Mouse (Mus musculus): ENCODE data around the gene Mocs1. TPM values are rescaled to one million over a fixed set of nuclear protein-coding genes. Genes with fewer than 3 reads are reported as not detected.
A peak's percentile ranks its signal among the peaks of the same experiment; 100 is the strongest.

Mocs1 gene
- polyA plus RNA-seq, 1 experiment from 2014 or later = 33.9 TPM

DNA sequence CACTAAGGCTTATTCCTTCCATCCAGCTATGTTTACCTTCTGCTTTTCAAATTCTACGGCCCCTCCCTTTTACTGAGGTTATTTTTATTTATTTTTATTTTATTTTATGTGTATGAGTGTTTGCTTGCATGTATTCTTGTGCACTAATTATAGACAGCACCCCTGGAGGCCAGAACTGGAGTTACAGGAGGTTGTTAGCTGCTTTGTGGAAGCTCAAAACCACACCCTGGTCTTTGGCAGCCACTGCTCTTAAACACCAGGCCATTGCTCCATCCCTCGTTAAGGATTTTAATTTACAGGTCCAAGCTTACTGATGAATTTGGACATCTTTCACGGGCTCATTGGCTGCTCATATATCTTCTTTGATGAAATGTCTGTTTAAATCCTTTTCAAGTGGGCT, 14.6 kb upstream of the Mocs1 start:
- TF ChIP-seq CTCF (IDR thresholded peaks at IDR 0.05) = peak; percentile 36
- in situ Hi-C loops (cut with MboI; ENCODE audit: low pct_unique_long_range_greater_than_20kb) = no loop called here
- CTCF ChIA-PET = interaction anchor here (0.7 to 1.4 kb wide), 2 partner anchors 10 to 14 kb away, joined by 3 to 5 read pairs; no protein-coding TSS in a partner anchor
- ATAC-seq = no peak
- H3K27me3 ChIP-seq = peaks cover 21% of the 10 kb centered on the region
- no peak for DNase-seq (ENCODE audit: low read depth, low spot score)
- POLR2A ChIA-PET = no interaction called here

DNA sequence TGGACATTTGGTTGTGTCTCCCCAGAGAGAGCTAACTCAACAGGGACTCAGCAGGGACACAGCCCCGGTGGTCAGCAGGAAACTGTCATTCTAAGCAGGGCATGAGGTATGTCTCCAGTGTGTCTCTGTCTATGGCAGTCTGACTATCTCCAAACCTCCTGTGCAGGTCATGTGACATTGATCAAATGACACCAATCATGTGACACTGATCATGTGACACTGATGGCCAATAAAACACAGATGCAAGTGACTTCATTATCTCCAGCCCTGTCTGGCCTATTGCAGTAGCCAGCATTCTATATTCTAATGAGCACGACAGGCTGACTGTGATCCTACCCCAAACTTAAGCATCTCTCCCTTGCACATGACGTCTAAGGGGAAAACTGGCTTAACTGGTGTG, 11.9 kb upstream of the Mocs1 start:
- TF ChIP-seq CTCF (IDR thresholded peaks at IDR 0.05) = no peak
- POLR2A ChIA-PET = no interaction called here
- CTCF ChIA-PET = no interaction called here
- ATAC-seq (no peak), DNase-seq (ENCODE audit: low read depth, low spot score) (no peak)
- peaks cover 25% of the 10 kb centered on the region for H3K27me3 ChIP-seq
- in situ Hi-C loops (cut with MboI; ENCODE audit: low pct_unique_long_range_greater_than_20kb) = no loop called here

DNA sequence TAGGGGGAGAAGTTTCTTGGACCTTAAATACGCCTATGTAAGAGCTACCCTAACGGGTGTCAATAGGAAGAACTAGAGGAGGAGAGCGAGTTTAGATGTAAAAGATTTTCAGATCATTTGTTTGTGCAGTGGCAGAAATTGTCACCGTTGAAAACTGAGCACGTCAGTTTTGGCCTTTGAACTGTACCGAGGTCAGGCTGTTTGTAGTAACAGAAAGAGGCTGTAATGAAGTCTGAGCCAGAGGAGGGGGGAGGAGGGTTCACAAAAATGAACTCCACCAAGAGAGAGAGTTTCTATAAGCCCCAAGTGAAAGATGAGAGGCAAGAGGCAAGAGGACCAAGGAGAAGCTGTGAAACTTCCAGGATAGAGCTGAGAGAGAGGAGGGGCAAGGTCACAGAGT, 8.3 kb upstream of the Mocs1 start:
- peaks cover 23% of the 10 kb centered on the region for H3K27me3 ChIP-seq
- ATAC-seq (no peak), DNase-seq (ENCODE audit: low read depth, low spot score) (no peak)
- POLR2A ChIA-PET = no interaction called here
- no peak for TF ChIP-seq CTCF (IDR thresholded peaks at IDR 0.05)
- CTCF ChIA-PET = no interaction called here
- in situ Hi-C loops (cut with MboI; ENCODE audit: low pct_unique_long_range_greater_than_20kb) = no loop called here

DNA sequence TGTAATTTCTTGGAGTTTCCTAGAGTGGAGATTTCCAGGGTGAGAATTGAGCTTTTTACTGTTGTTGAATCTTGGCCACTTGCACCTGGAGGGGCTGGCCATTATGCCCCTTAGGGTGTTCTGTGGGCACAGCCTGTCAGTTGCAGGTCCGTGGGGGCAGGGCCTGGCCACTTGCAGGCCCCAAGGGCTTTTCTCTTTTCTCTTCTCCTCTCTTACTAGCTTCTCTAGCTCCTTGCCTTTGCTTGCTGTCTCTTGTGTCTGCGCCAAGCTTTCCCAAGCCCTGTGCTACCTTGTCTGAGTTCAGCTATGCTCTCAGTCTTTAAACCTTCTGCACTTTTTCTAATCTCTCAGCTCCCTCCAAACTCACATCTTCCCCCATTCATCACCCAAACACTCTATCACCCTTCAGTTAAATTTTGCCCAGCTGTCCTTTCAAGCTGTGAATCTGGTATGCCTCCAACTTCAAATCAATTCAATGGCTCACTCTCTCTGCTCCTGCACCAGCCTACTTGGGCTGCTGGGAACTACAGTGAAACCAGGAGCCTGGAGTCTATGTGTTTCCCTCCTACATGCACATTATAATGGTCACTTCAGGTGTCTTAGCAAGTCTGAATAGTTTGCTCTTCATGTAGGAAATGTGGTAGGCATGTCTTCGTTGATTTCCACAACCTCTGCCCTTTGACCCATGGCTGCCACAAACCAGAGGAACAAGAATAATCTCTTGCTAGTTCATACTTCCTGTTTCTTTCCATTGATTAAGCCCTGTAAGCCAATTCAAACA, 5.7 kb upstream of the Mocs1 start:
- ChIA-PET CTCF (interaction anchor here (1.3 to 1.7 kb wide), 2 partner anchors 9 to 23 kb away, joined by 3 to 5 read pairs; no protein-coding TSS in a partner anchor), POLR2A (no interaction called here)
- peaks cover 18% of the 10 kb centered on the region for H3K27me3 ChIP-seq
- no peak for DNase-seq (ENCODE audit: low read depth, low spot score)
- no peak for ATAC-seq
- TF ChIP-seq CTCF (IDR thresholded peaks at IDR 0.05) = no peak
- in situ Hi-C loops (cut with MboI; ENCODE audit: low pct_unique_long_range_greater_than_20kb) = no loop called here

DNA sequence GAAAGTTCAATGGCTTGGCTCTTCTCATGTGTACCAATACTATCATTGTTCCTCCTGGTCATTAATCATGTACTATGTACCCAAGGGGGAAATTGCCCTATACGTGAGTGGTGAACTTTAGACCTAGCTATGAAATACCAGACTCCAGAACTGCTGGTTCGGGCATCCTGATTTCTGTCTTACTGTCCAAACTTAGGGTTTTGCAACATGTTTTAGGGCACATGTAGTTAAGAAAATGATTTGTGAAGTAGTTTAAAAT, 5.2 kb upstream of the Mocs1 start:
- DNase-seq (ENCODE audit: low read depth, low spot score) = no peak
- CTCF ChIA-PET = interaction anchor here (1.3 to 1.7 kb wide), 2 partner anchors 9 to 23 kb away, joined by 3 to 5 read pairs; no protein-coding TSS in a partner anchor
- in situ Hi-C loops (cut with MboI; ENCODE audit: low pct_unique_long_range_greater_than_20kb) = no loop called here
- H3K27me3 ChIP-seq = peaks cover 18% of the 10 kb centered on the region
- POLR2A ChIA-PET = no interaction called here
- no peak for TF ChIP-seq CTCF (IDR thresholded peaks at IDR 0.05)
- ATAC-seq = no peak

DNA sequence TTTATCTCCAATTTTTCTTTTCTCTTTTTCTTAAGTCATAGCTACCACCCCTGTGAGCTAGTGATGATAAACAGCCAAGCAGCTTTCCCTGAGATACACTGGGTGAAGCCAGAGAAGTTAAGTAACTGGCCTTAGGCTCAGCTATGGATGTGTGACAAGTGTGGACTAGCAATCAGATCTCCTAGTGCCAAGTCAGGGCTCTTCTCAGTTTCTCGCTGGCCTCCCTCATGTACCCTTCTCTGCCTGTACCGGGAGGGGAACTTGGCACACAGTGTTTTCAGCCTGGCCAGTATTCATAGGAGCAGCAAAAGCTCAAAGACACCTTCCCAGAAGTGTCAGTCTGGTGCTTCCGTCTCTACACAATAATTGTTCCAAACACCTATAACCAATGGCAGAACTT, 4.3 kb upstream of the Mocs1 start:
- in situ Hi-C loops (cut with MboI; ENCODE audit: low pct_unique_long_range_greater_than_20kb) = no loop called here
- no peak for DNase-seq (ENCODE audit: low read depth, low spot score)
- no peak for ATAC-seq
- ChIA-PET POLR2A (no interaction called here), CTCF (interaction anchor here (1.3 to 1.7 kb wide), 2 partner anchors 10 to 24 kb away, joined by 3 to 5 read pairs; no protein-coding TSS in a partner anchor)
- no peak for TF ChIP-seq CTCF (IDR thresholded peaks at IDR 0.05)
- H3K27me3 ChIP-seq = peaks cover 16% of the 10 kb centered on the region

DNA sequence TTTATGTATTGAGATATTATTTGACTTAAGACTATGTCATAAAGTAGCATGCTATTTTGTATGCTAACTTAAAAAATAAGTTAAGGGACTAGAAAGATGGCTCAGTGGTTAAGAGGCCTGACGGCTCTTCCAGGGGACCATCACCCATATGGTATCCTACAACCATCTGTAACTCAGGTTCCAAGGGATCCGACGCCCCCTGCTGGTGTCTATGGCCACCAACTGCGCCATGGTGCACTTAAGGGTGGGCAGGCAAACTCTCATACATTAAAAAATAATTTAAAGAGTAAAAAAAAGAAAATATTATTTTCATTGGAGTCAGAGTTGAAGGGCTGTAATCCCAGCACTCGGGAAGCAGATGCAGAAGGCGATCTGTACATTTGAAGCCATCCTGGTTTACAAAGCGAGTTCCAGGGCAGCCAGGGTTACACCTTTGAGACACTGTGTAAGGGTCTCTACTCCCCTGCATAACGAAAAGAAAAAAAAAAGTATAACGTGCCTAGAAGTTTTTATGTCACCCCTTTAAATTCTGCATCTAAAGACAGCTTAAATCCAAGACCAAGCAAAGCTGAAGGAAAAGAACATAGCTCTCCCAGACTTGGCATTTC, 427 bp upstream of the Mocs1 start:
- POLR2A ChIA-PET = no interaction called here
- no peak for TF ChIP-seq CTCF (IDR thresholded peaks at IDR 0.05)
- peaks cover 5% of the 10 kb centered on the region for H3K27me3 ChIP-seq
- CTCF ChIA-PET = interaction anchor here (1.5 kb wide), 2 partner anchors 154 to 471 kb away, joined by 3 to 4 read pairs; no protein-coding TSS in a partner anchor
- DNase-seq (ENCODE audit: low read depth, low spot score) (no peak), ATAC-seq (peak; percentile 1)
- in situ Hi-C loops (cut with MboI; ENCODE audit: low pct_unique_long_range_greater_than_20kb) = no loop called here

DNA sequence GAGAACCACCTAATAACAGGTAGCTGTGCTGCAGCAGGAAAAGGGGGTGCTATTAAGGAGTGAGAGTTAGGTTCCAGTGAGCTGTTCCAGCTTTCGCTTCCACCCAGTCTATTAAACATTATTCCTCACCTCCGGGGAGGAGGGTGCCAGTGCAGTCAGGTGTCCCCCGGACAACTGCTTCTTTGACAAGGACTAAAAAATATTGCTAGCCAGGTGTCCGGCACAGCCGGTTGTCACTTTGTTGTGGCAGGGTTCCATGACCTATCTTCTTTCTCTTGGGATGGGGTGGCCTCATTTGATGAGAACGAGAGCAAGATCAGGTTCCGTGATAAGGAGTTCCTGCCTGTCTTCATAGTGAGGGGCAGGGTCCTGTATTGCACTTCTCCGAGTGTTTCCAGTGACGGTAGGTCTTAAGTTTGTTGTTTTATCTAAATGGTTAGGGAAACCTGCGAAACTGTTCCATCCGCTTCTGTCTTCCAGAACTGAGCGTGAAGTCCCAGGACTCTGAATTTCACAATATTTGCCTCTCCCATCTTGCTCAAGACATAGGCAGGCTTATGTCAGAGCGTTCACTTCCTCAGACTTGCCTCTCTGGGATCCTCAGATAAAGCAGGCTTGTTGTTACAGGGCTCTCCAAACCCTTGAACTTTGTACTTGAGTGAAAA, 721 bp downstream of the Mocs1 start:
- no peaks in the 10 kb centered on the region for H3K27me3 ChIP-seq
- ChIA-PET CTCF (interaction anchor here (1.5 kb wide), 1 partner anchor 152 kb away, joined by 4 read pairs; no protein-coding TSS in a partner anchor), POLR2A (no interaction called here)
- DNase-seq (ENCODE audit: low read depth, low spot score) (no peak), ATAC-seq (peak; percentile 15)
- in situ Hi-C loops (cut with MboI; ENCODE audit: low pct_unique_long_range_greater_than_20kb) = no loop called here
- TF ChIP-seq CTCF (IDR thresholded peaks at IDR 0.05) = no peak

DNA sequence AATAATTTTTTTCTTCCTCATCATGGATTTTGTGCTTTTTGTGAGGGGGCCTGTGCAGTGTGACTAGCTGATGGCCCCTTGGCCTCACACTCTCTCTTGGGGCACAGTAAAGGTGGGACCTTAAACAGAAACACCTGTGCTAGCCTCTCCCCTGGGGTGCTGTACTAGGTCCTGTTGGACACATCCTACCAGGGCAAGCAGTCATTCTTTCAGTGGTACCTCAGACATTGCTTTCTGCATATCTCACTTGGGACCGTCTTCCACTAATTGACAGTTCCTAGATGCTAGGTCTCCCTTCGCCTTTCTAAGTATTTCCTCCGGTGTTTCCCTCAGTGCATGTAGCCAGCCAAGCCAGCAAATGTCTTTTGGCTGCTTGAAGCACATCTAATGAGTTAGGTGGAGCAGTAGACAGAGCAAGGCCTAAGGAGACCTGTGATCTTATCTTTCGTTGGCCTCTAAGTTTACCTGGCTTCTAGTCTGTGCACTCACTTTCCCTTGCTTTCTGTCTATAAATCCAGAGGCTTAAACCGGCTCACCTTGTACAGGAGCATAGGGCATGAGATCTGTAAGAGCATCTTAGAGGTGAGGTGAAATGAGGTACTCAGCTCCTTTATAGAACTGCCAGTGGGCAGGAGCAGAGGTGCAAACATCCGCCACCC, 1.4 kb downstream of the Mocs1 start:
- ChIA-PET POLR2A (interaction anchor here (2.2 kb wide), 1 partner anchor 26 kb away, joined by 5 read pairs; no protein-coding TSS in a partner anchor), CTCF (interaction anchor here (1.2 to 1.5 kb wide), 3 partner anchors 27 to 990 kb away, joined by 3 to 5 read pairs (median 4); no protein-coding TSS in a partner anchor)
- ATAC-seq (no peak), DNase-seq (ENCODE audit: low read depth, low spot score) (no peak)
- in situ Hi-C loops (cut with MboI; ENCODE audit: low pct_unique_long_range_greater_than_20kb) = no loop called here
- TF ChIP-seq CTCF (IDR thresholded peaks at IDR 0.05) = no peak
- no peaks in the 10 kb centered on the region for H3K27me3 ChIP-seq

DNA sequence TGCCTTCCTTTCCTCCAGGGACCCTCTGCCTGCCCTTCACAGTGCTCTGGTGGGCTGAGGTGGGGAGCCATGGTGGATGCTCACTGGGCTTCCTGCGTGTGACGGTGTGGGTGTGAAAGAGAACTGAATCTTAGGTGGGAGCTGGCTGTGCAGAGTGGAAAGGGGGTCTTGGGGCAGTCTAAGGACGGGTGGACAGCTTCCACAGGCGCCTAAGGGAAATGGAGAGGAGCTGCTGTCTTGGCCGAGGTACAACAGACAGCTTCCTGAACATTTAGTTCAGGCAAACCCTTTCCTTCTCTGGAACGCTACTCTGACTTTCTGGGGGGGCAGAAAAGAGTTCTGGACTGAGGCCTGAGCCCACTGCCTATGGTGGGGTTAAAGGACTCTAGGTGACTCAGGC, 2.0 kb downstream of the Mocs1 start:
- ATAC-seq = no peak
- H3K27me3 ChIP-seq = no peaks in the 10 kb centered on the region
- no peak for DNase-seq (ENCODE audit: low read depth, low spot score)
- no peak for TF ChIP-seq CTCF (IDR thresholded peaks at IDR 0.05)
- ChIA-PET POLR2A (interaction anchor here (2.2 kb wide), 1 partner anchor 25 kb away, joined by 5 read pairs; no protein-coding TSS in a partner anchor), CTCF (interaction anchor here (1.2 to 1.5 kb wide), 2 partner anchors 27 to 991 kb away, joined by 3 to 5 read pairs; no protein-coding TSS in a partner anchor)
- in situ Hi-C loops (cut with MboI; ENCODE audit: low pct_unique_long_range_greater_than_20kb) = no loop called here
